Mouse (Mus musculus): ENCODE data around the gene Agap1. TPM values are rescaled to one million over a fixed set of nuclear protein-coding genes. Genes with fewer than 3 reads are reported as not detected.

Agap1 gene
- total and polyA plus RNA-seq, 3 experiments: 0.01 TPM; not detected in 2

DNA sequence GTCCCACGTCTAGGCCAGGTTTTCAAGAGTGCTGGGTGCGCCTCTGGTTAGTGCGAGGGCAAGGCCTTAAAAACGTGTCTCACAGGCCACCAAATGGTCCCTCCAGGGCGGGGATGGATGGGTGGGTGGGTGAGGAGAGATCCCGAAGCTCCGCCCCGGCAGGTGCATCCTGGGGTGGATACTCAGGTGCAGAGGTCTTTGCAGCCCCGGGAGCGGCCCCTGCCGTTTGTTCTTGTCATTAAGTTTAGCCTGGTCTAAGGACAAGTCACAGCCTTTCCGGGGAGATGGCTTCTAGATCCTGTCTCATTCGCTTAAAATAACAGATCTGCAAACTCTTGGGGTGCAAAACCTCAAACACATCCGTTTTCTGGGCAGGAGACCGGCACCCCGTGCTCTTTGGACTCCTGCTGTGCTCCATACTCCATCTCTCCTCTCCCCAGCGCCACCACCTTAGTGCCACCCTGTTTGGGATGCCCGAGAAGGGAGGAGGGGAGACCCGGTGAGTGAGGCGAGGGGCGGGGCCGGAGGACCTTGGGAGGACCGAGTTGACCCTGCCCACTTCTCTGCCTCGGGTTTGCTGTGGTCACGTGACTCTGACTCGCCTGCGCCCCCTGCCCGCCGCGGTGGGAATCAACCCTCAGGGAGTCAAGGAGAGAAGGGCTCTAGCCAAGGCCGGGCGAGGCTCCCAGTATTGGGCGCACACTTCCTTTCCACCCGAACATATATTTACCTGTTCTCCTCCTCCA, 485.5 kb downstream of the Agap1 start:
- no peak for DNase-seq (ENCODE audit: low read depth, low spot score)
- Histone ChIP-seq H3K27ac (ENCODE audit: control insufficient read depth, low read depth, low read length) (no peak overlapping the region), H3K9ac (ENCODE audit: control insufficient read depth, low read depth, low read length, poor library complexity, severe bottlenecking) (no peak overlapping the region), H3K4me1 (ENCODE audit: control insufficient read depth in 1 of 2, insufficient read depth in 2 of 2, low read length in 2 of 2) (no peaks in the 10 kb centered on the region), H3K9me3 (replicated peaks; ENCODE audit: insufficient read depth, low read length) (no peaks in the 10 kb centered on the region), H3K36me3 (ENCODE audit: control insufficient read depth in 1 of 2, insufficient read depth in 2 of 2, low read length in 2 of 2) (no peaks in the 10 kb centered on the region), H3K4me3 (ENCODE audit: control insufficient read depth in 1 of 2, insufficient read depth in 1 of 2, low read depth in 2 of 2, low read length in 2 of 2) (no peak overlapping the region), H3K27me3 (ENCODE audit: control insufficient read depth in 1 of 2, insufficient read depth in 2 of 2, low read length in 2 of 2) (no peaks in the 10 kb centered on the region), H3K79me2 (ENCODE audit: control insufficient read depth, insufficient read depth, low read length, poor library complexity) (no peaks in the 10 kb centered on the region)
- TF ChIP-seq MAFK (IDR thresholded peaks at IDR 0.05; ENCODE audit: borderline replicate concordance, low read depth, low read length): no peak
- no peak for TF ChIP-seq CHD2 (IDR thresholded peaks at IDR 0.05; ENCODE audit: low read length)
- TF ChIP-seq NRF1 (IDR thresholded peaks at IDR 0.05; ENCODE audit: insufficient read depth, low read depth, low read length, poor library complexity, severe bottlenecking): no peak
- TF ChIP-seq USF1 (IDR thresholded peaks at IDR 0.05; ENCODE audit: low read depth, low read length): no peak
- TF ChIP-seq BHLHE40 (IDR thresholded peaks at IDR 0.05; ENCODE audit: borderline replicate concordance, low read depth, low read length): no peak

GRCm38 (mm10) chr1:89940961-89941524, 486.4 kb downstream of the Agap1 start:
- Histone ChIP-seq H3K79me2 (ENCODE audit: control insufficient read depth, insufficient read depth, low read length, poor library complexity) (no peaks in the 10 kb centered on the region), H3K9ac (ENCODE audit: control insufficient read depth, low read depth, low read length, poor library complexity, severe bottlenecking) (no peak overlapping the region), H3K27ac (ENCODE audit: control insufficient read depth, low read depth, low read length) (no peak overlapping the region), H3K4me1 (ENCODE audit: control insufficient read depth in 1 of 2, insufficient read depth in 2 of 2, low read length in 2 of 2) (no peaks in the 10 kb centered on the region), H3K27me3 (ENCODE audit: control insufficient read depth in 1 of 2, insufficient read depth in 2 of 2, low read length in 2 of 2) (no peaks in the 10 kb centered on the region), H3K36me3 (ENCODE audit: control insufficient read depth in 1 of 2, insufficient read depth in 2 of 2, low read length in 2 of 2) (no peaks in the 10 kb centered on the region), H3K9me3 (replicated peaks; ENCODE audit: insufficient read depth, low read length) (no peaks in the 10 kb centered on the region), H3K4me3 (ENCODE audit: control insufficient read depth in 1 of 2, insufficient read depth in 1 of 2, low read depth in 2 of 2, low read length in 2 of 2) (no peak overlapping the region)
- TF ChIP-seq RAD21 (IDR thresholded peaks at IDR 0.05; ENCODE audit: low read depth, low read length) (no peak), TAL1 (IDR thresholded peaks at IDR 0.05; ENCODE audit: low read length) (no peak)
- no peak for DNase-seq (ENCODE audit: low read depth, low spot score)

DNA sequence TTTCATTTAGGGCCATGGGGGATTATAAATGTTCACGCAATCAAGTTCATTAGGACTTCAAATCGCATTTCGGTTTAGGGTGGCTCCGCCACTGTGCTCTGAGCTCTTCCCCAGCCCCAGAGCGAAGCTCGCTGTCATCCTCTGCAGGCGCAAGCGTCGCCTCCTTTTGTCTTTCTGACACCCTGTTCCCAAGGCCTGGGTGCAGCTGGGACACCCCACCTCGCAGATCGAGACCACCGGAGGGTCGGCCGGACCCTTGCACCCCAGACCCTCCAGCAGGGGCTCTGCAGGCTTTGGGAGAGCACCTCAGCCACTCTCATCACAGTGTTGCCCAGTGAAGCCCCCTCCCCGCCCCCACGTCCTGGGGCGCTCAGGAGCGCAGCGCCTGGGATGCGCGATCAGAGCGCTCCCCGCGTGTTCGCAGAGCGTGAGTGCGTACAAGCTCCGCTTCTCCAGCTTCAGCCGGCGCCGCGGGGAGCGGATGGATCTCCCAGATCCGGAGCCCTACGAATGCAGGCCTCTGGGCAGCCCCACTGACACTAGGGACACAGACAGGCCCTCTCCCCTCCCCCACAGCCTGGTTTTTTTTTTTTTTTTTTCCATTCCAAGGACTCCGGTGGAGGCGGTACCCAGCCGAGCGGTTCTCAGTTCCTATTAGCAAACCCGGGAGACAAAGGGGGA, 487.2 kb downstream of the Agap1 start:
- Histone ChIP-seq H3K9ac (ENCODE audit: control insufficient read depth, low read depth, low read length, poor library complexity, severe bottlenecking) (no peak overlapping the region), H3K27me3 (ENCODE audit: control insufficient read depth in 1 of 2, insufficient read depth in 2 of 2, low read length in 2 of 2) (no peaks in the 10 kb centered on the region), H3K36me3 (ENCODE audit: control insufficient read depth in 1 of 2, insufficient read depth in 2 of 2, low read length in 2 of 2) (no peaks in the 10 kb centered on the region), H3K27ac (ENCODE audit: control insufficient read depth, low read depth, low read length) (no peak overlapping the region), H3K9me3 (replicated peaks; ENCODE audit: insufficient read depth, low read length) (no peaks in the 10 kb centered on the region), H3K4me1 (ENCODE audit: control insufficient read depth in 1 of 2, insufficient read depth in 2 of 2, low read length in 2 of 2) (no peaks in the 10 kb centered on the region), H3K79me2 (ENCODE audit: control insufficient read depth, insufficient read depth, low read length, poor library complexity) (no peaks in the 10 kb centered on the region), H3K4me3 (ENCODE audit: control insufficient read depth in 1 of 2, insufficient read depth in 1 of 2, low read depth in 2 of 2, low read length in 2 of 2) (no peak overlapping the region)
- no peak for DNase-seq (ENCODE audit: low read depth, low spot score)
- TF ChIP-seq ELF1 (IDR thresholded peaks at IDR 0.05; ENCODE audit: low read depth, low read length) (no peak), GABPA (IDR thresholded peaks at IDR 0.05; ENCODE audit: low read depth, low read length) (no peak)

Measured in MEL (cell line).